Mouse (Mus musculus) brain, embryonic 14.5 days (tissue): Measurements from ENCODE around the gene Crybb2.

ENCODE experiments used
- CTCF ChIP-seq: fragments of 200-500 bp; IDR thresholded peaks from 2 replicates; pipeline ENCODE4 v1.5.1; 2012; ENCODE audit warnings: inconsistent platforms, mild to moderate bottlenecking, moderate library complexity, borderline replicate concordance; ENCODE audit not compliant: insufficient read depth, insufficient read length; ENCODE audit errors: extremely low read depth
- POLR2A ChIP-seq: fragments of 200-500 bp; IDR thresholded peaks from 2 replicates; pipeline ENCODE4 v1.6.1; 2012; ENCODE audit warnings: mild to moderate bottlenecking, inconsistent platforms, borderline replicate concordance; ENCODE audit not compliant: poor library complexity, insufficient read depth, insufficient read length, severe bottlenecking; ENCODE audit errors: extremely low read depth

- TF ChIP-seq POLR2A (no peak), CTCF (no peak)
Observed at GRCm38 (mm10) chr5:113050581-113051185, 19.2 kb downstream of the Crybb2 start.
